Mouse (Mus musculus) forebrain, embryonic 16.5 days (tissue): ENCODE results near the gene Hsd17b7. TPM values are rescaled to one million over a fixed set of nuclear protein-coding genes. Genes with fewer than 3 reads are reported as not detected.
"Not testable (repeated sequence)": the region's sequence is repeated elsewhere in the genome, so short reads cannot be mapped to it uniquely, and the experiment has no call there.

Source experiments
- ATAC-seq: fragments of 200-750 bp; cut with Nextera tagmentation; 2 replicates; pipeline ENCODE4 v1.8.0; 2017; ENCODE audit warnings: mild to moderate bottlenecking, moderate library complexity
- H3K27ac ChIP-seq: fragments of 300-500 bp; sonication (generic); 2 replicates; pipeline ENCODE4 v1.5.1; 2014; ENCODE audit warnings: low read length, control low read depth
- H3K27me3 ChIP-seq: fragments of 300-500 bp; sonication (generic); replicated peaks from 2 replicates; pipeline ENCODE4 v1.6.1; 2014; ENCODE audit warnings: low read length; ENCODE audit not compliant: control insufficient read depth, insufficient read depth
- H3K36me3 ChIP-seq: fragments of 300-500 bp; sonication (generic); 2 replicates; pipeline ENCODE4 v1.6.1; 2014; ENCODE audit not compliant: control insufficient read depth, insufficient read depth
- H3K4me1 ChIP-seq: fragments of 300-500 bp; sonication (generic); replicated peaks from 2 replicates; pipeline ENCODE4 v1.6.1; 2014; ENCODE audit warnings: low read length; ENCODE audit not compliant: control insufficient read depth, insufficient read depth
- H3K4me2 ChIP-seq: fragments of 300-500 bp; sonication (generic); 2 replicates; pipeline ENCODE4 v1.6.1; 2014; ENCODE audit warnings: mild to moderate bottlenecking, low read length, control low read depth
- H3K4me3 ChIP-seq: fragments of 300-500 bp; sonication (generic); replicated peaks from 2 replicates; pipeline ENCODE4 v1.5.1; 2014; ENCODE audit warnings: mild to moderate bottlenecking, low read length, control low read depth
- H3K9ac ChIP-seq: fragments of 300-500 bp; sonication (generic); replicated peaks from 2 replicates; pipeline ENCODE4 v1.6.1; 2014; ENCODE audit warnings: low read depth, low read length, control low read depth
- H3K9me3 ChIP-seq: fragments of 300-500 bp; sonication (generic); 2 replicates; pipeline ENCODE4 v1.6.1; 2016; ENCODE audit warnings: low read length; ENCODE audit not compliant: control insufficient read depth
- WGBS: fragments of 180-500 bp; shearing (Covaris S2); extraction: QIAGEN DNeasy Blood & Tissue Kit; methylation state at CpG from one replicate; pipeline ENCODE4 v1.1.7; 2014; 5-methylcytosine and 5-hydroxymethylcytosine counted together
- polyA plus RNA-seq: library from polyadenylated mRNA; unstranded; fragments of >200 nt; fragmentation: Nextera tagmentation; extraction: Ambion mirVana; gene quantifications from 2 replicates; pipeline ENCODE4 v1.2.1, GENCODE M21; 2015

Hsd17b7 gene
- 18.1 and 19.5 TPM in 2 replicates for polyA plus RNA-seq

DNA sequence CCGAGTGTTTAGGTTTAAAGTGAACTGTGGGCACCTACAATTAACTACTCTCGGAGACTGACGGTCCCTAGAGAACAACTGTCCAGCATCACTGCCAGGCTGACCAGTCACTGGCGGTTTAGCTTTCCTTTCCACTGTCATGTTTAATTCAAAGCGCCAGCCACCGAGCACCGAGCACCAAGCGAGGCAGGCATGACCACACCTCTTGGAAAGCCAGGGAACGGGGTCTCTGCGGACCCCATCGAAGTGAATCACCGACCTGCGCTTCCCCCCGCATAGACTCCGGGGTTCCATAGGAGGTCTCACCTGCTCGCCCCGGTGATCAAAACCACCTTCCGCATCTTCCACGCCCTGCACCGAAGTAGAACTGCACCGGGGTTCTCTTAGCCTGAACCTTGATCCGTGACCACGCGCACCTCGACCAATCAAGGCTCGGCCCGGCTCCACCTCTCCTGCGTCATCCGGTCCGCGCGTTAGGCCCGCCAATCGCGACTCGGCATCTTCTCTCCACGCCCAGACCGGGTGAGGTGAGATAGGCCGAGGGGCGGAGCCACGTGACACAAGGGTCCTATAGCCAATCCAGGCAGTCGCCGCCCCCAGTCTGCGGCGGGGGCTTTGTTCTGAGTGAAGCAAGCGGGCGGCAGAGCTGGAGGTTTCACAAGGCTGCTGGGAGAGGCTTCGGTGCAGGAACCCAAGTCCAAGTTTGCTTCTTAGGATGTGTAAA, at the start of gene Hsd17b7:
Hsd17b7 (minus strand) TSS at position 450 of the 724 bp plus-strand sequence.
- H3K9ac ChIP-seq = peak within 1 kb of the TSS; percentile 60
- WGBS = under 1% methylated on average over 48 of the region's 48 CpGs

DNA sequence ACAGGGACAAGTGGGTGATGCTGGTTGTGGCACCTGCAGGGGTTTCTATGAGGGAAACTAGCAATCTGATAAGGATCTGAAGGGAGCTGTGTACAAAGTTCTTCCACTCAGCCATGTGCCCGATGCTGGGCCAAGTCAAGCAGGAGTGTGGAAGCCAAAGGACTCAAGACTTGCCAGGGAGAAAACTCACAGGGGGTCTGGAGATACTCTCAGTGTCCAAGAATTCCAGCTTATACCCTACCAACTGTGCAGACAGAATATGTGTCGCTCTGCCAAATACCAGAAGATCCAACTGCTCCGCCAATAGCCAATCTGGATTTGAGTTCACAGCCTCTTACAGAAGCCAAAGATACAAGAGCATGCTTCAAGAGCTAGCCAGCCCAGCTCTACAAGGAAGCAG, 45.7 kb upstream of the Hsd17b7 start:
- Histone ChIP-seq H3K4me1 (no peaks in the 10 kb centered on the region), H3K27ac (no peak overlapping the region), H3K4me2 (no peak overlapping the region), H3K27me3 (no peaks in the 10 kb centered on the region), H3K4me3 (no peak overlapping the region), H3K9me3 (peaks cover 12% of the 10 kb centered on the region; the same call in 1 of the 2 replicates), H3K9ac (no peak overlapping the region), H3K36me3 (no peaks in the 10 kb centered on the region)
- peak; percentile 20; the same call in 1 of the 2 replicates for ATAC-seq
- WGBS = 86% methylated on average over 3 of the region's 3 CpGs

More for the DNA sequence above, at the start of gene Hsd17b7:
- Histone ChIP-seq H3K4me3 (peak within 1 kb of the TSS; percentile 76), H3K36me3 (peaks cover 7% of the 10 kb centered on the region; the same call in 1 of the 2 replicates), H3K9me3 (no peaks in the 10 kb centered on the region), H3K4me1 (peaks cover 10% of the 10 kb centered on the region), H3K27ac (peak within 1 kb of the TSS; percentile 82), H3K27me3 (no peaks in the 10 kb centered on the region), H3K4me2 (peak within 1 kb of the TSS; percentile 81)
- ATAC-seq = peak; percentile 100

DNA sequence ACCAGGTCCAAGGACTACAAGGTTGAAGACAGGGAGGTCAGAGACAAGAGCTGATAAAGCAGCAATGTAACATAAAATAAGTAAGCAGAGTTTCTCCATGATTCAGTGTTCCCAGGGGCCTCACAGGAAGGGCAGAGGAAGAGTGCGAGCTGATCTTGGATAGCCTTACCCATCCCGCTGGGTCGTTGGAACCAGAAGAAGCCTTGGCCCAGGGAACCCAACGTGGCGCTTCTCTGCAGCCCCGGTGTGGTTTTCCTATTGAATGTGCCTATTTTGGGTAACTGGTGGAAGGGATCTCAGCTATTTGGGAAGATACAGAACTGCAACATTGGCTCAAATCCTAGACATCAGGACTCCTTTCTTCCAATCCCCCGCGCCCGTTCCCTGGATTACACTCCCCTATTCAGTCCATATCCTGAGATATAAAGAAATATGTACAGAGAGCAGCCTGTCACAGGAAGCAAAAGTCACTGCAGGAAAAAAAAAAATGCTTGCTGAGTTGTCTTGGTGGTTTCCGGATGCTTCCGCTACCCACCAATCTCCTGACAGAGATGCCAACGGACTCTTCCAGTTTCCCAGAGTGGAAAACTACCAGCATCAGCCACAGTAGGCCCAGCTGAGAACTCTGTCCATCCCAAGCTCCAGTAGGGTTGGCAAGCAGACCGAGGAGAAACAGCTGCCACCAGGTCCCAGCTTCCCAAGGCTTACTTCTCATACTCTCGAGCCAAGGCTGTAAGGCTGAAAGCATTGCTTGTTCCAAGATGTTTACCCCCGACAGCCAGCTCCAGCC, 41.9 kb upstream of the Hsd17b7 start:
- Histone ChIP-seq H3K4me2 (no peak overlapping the region), H3K36me3 (no peaks in the 10 kb centered on the region), H3K4me3 (no peak overlapping the region), H3K4me1 (no peaks in the 10 kb centered on the region), H3K27me3 (no peaks in the 10 kb centered on the region), H3K9ac (no peak overlapping the region), H3K27ac (no peak overlapping the region), H3K9me3 (no peaks in the 10 kb centered on the region)
- WGBS = 90% methylated on average over 15 of the region's 15 CpGs
- ATAC-seq = no peak

DNA sequence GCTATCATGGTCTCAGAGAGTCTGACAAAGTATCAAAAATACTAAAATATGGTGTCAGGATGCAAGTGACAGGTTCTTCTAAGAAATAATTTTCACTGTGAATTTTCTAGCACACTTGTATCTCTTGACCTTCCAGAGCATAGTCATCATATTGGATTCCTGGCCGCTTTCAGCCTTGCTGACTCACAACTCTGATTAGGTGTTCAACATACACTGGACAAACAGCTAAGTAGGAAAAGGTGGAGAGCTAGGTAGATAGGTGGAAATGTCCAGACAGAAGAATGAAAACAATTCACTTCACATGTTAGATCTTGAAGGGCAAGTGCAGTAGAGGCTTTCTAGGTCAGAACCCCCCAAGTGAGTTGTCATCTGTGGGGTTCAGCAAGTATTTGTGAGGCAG, 40.3 kb upstream of the Hsd17b7 start:
- Histone ChIP-seq H3K4me2 (no peak overlapping the region), H3K36me3 (no peaks in the 10 kb centered on the region), H3K4me3 (no peak overlapping the region), H3K4me1 (no peaks in the 10 kb centered on the region), H3K9me3 (no peaks in the 10 kb centered on the region), H3K27ac (no peak overlapping the region), H3K27me3 (no peaks in the 10 kb centered on the region), H3K9ac (no peak overlapping the region)
- WGBS = 98% methylated on average over 1 of the region's 1 CpGs
- ATAC-seq = no peak

DNA sequence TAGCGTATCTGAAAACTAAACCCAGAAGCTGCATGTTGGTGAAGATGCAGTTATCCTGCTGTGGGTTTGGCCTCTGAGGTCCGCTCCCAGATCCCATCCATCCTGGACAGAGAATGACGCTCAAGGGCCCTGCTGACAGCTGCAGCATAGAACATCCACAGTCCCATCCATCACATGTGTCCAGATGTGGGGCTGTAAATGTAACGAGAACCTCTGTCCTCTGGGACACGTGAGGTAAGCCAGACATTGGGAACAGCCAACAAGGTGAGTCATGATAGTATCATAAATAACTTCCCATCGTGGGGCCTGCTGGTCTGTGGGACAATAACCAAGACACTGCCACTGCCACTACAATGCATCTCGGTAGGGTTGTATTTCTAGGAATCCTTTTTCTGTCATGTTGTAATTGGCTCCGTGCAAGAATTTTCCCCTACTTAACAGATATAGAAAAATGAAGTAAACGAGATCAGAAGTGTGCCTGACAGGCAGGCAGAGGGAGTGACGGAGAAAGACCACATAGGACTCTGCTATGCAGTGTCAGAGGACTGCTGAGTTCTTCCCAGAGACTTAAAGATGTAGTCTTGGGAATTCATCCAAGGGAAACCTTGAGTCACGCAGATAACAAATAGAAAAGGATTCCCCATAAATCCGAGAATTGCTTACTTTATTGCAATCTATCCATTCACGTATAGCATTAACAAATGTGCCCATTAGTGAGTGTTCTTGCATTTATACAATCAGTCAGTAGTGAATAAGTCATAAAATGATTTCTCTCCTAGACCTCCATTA, 39.6 kb upstream of the Hsd17b7 start:
- WGBS = 93% methylated on average over 13 of the region's 13 CpGs
- Histone ChIP-seq H3K4me2 (no peak overlapping the region), H3K9ac (no peak overlapping the region), H3K9me3 (no peaks in the 10 kb centered on the region), H3K36me3 (no peaks in the 10 kb centered on the region), H3K27ac (no peak overlapping the region), H3K4me3 (no peak overlapping the region), H3K27me3 (no peaks in the 10 kb centered on the region), H3K4me1 (no peaks in the 10 kb centered on the region)
- no peak for ATAC-seq

DNA sequence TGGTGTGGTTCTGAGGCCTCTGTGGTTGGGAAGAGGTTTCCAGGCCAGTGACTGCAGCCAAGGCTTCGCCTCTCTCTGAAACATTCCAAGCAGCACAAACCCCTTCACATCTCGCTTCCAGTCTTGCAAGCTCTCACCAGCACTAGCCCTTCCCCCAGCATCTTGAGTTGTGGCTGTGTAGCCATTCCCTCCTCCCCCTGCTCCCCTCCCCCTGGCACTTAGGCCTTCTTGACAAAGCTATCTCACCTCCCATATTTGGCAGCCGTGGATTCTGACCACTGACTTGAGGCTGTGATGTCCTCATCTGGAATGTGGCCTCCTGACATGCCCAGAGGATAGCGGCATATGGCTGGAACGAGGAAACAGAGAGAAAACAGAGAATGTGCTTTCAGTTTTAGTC, 37.5 kb upstream of the Hsd17b7 start:
- H3K27me3 ChIP-seq = no peaks in the 10 kb centered on the region
- no peaks in the 10 kb centered on the region for H3K36me3 ChIP-seq
- H3K27ac ChIP-seq = no peak overlapping the region
- H3K4me1 ChIP-seq = no peaks in the 10 kb centered on the region
- H3K4me2 ChIP-seq = no peak overlapping the region
- ATAC-seq = no peak
- H3K9ac ChIP-seq = no peak overlapping the region
- 83% methylated on average over 5 of the region's 5 CpGs for WGBS
- no peaks in the 10 kb centered on the region for H3K9me3 ChIP-seq
- H3K4me3 ChIP-seq = no peak overlapping the region

DNA sequence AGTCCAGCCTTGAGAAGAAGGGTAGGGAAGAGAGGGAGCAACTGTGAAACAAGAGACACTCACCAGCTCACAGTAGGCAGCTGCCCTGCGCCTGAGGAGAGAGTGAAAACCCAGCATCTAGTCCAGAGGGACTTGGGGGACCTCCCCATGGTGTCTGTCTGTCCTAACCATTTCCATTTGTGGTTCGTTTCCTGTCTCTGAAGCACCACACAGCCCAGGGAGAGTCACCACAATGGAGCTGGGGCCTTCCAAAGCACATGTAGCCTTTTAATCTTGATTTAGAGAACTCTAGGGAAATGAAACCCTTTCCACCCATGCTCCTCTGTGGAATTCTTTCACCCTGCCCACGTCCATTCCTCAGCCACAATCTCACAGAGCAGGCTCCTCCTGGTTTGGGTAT, 36.3 kb upstream of the Hsd17b7 start:
- Histone ChIP-seq H3K4me3 (no peak overlapping the region), H3K4me2 (no peak overlapping the region), H3K4me1 (no peaks in the 10 kb centered on the region), H3K27ac (no peak overlapping the region), H3K27me3 (no peaks in the 10 kb centered on the region), H3K36me3 (no peaks in the 10 kb centered on the region), H3K9me3 (no peaks in the 10 kb centered on the region), H3K9ac (no peak overlapping the region)
- WGBS = 72% methylated on average over 3 of the region's 3 CpGs
- ATAC-seq = no peak

DNA sequence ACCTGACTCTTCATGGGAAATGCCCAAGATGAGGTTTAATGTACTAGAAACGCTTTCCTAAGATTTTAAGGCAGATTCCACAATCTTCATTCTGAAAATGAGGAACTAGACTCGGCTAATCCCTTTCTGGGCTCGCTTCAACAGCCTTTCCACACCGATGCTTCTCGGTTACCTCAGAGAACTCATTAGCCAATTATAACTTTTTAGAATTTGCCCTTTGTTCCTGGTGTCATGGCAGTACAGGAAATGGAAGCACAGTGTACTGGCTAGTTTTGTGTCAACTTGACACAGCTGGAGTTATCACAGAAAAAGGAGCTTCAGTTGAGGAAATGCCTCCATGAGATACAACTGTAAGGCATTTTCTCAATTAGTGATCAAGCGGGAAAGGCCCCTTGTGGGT, 24.9 kb upstream of the Hsd17b7 start:
- WGBS = 91% methylated on average over 6 of the region's 6 CpGs

DNA sequence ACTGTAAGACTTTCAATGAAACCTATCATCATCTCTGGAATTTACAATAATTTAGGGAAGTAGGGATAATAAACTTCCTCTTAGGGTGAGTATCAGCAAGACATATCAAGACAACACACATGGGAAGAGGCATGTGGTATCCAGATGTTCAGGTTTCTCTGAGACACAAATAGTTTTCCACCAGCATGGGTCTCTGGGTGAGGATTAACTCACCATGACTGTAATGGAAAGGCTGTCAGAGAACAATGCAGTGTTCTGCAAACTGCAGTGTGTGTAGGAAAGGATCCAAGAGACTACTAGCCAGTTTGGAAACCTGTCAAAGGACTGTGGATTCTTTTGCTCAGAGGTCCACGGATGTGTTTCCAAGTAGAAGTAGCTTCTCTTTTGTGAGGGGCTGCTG, 17.1 kb upstream of the Hsd17b7 start:
- Histone ChIP-seq H3K36me3 (no peaks in the 10 kb centered on the region), H3K4me3 (no peak overlapping the region), H3K9ac (no peak overlapping the region), H3K4me2 (no peak overlapping the region), H3K4me1 (no peaks in the 10 kb centered on the region), H3K27me3 (no peaks in the 10 kb centered on the region), H3K9me3 (no peaks in the 10 kb centered on the region), H3K27ac (no peak overlapping the region)
- ATAC-seq = no peak
- WGBS = 36% methylated on average over 1 of the region's 1 CpGs

More for the DNA sequence above, 24.9 kb upstream of the Hsd17b7 start:
- H3K4me1 ChIP-seq, H3K4me2 ChIP-seq, H3K9ac ChIP-seq, H3K9me3 ChIP-seq, H3K36me3 ChIP-seq, H3K4me3 ChIP-seq, ATAC-seq, H3K27ac ChIP-seq, H3K27me3 ChIP-seq: not testable (repeated sequence)
